Mouse (Mus musculus): Measurements from ENCODE around the gene Ahnak2. TPM values are rescaled to one million over a fixed set of nuclear protein-coding genes. Genes with fewer than 3 reads are reported as not detected.
A peak's percentile ranks its signal among the peaks of the same experiment; 100 is the strongest.

Gene Ahnak2
- total and polyA plus RNA-seq, 3 experiments, result 2.6 to 11.4 TPM; not detected in 1

GRCm38 (mm10) chr12:112793601-112794355 is 8.7 kb downstream of the Ahnak2 start (continued):
- TF ChIP-seq TCF12 (IDR thresholded peaks at IDR 0.05; ENCODE audit: low read depth, low read length) (peak; percentile 92), SIN3A (IDR thresholded peaks at IDR 0.05; ENCODE audit: low read length) (peak; percentile 95), ZC3H11A (IDR thresholded peaks at IDR 0.05; ENCODE audit: low read depth, low read length) (peak; percentile 39; the same call in 1 of the 2 replicates), EP300 (IDR thresholded peaks at IDR 0.05; ENCODE audit: low read depth in 1 of 2, low read length in 2 of 2) (peak; percentile 87 to 92), ZMIZ1 (IDR thresholded peaks at IDR 0.05; ENCODE audit: low read depth, low read length) (peak; percentile 64; the same call in 1 of the 2 replicates), HCFC1 (IDR thresholded peaks at IDR 0.05; ENCODE audit: low read depth, low read length) (peak; percentile 67), BHLHE40 (IDR thresholded peaks at IDR 0.05; ENCODE audit: borderline replicate concordance, low read depth, low read length) (peak; percentile 70), NELFE (IDR thresholded peaks at IDR 0.05; ENCODE audit: low read depth, low read length) (no peak; the same call in 1 of the 2 replicates), USF1 (IDR thresholded peaks at IDR 0.05; ENCODE audit: low read depth, low read length) (peak; percentile 47; the same call in 1 of the 2 replicates), POLR2A (IDR thresholded peaks at IDR 0.05; ENCODE audit: control insufficient read depth in 1 of 2, insufficient read depth in 1 of 2, low read depth in 1 of 2, low read length in 2 of 2, poor library complexity in 1 of 2) (no peak; a peak in 1 of 4 replicates), MAX (IDR thresholded peaks at IDR 0.05; ENCODE audit: low read length) (peak; percentile 90), CHD2 (IDR thresholded peaks at IDR 0.05; ENCODE audit: low read length) (no peak), E2F4 (IDR thresholded peaks at IDR 0.05; ENCODE audit: borderline replicate concordance, low read depth, low read length) (peak; percentile 77; the same call in 1 of the 2 replicates), MAZ (IDR thresholded peaks at IDR 0.05; ENCODE audit: low read depth, low read length) (peak; percentile 95), CTCF (IDR thresholded peaks at IDR 0.05 in 2 of 3, conservative IDR thresholded peaks at IDR 0.05 in 1 of 3; ENCODE audit: control insufficient read depth in 1 of 3, insufficient read depth in 1 of 3, low read depth in 2 of 3, low read length in 3 of 3, poor library complexity in 1 of 3, severe bottlenecking in 1 of 3) (no peak), SMC3 (IDR thresholded peaks at IDR 0.05; ENCODE audit: low read depth, low read length) (peak; percentile 25; the same call in 1 of the 2 replicates), USF2 (IDR thresholded peaks at IDR 0.05; ENCODE audit: borderline replicate concordance in 1 of 2, insufficient read depth in 1 of 2, low read depth in 1 of 2, low read length in 2 of 2) (no peak), ELF1 (IDR thresholded peaks at IDR 0.05; ENCODE audit: low read depth, low read length) (peak; percentile 74)

- H3K27me3 ChIP-seq (ENCODE audit: control insufficient read depth in 1 of 2, insufficient read depth in 2 of 2, low read length in 2 of 2), result no peaks in the 10 kb centered on the region
- no peaks in the 10 kb centered on the region; the same call in 1 of the 2 replicates for H3K79me2 ChIP-seq (ENCODE audit: control insufficient read depth, insufficient read depth, low read length, poor library complexity)
- no peak overlapping the region for H3K27ac ChIP-seq (ENCODE audit: control insufficient read depth, low read depth, low read length)
- no peak overlapping the region for H3K4me3 ChIP-seq (ENCODE audit: control insufficient read depth in 1 of 2, insufficient read depth in 1 of 2, low read depth in 2 of 2, low read length in 2 of 2)
- H3K4me1 ChIP-seq (ENCODE audit: control insufficient read depth in 1 of 2, insufficient read depth in 2 of 2, low read length in 2 of 2), result peaks cover 16 to 27% of the 10 kb centered on the region in 2 experiments
- TF ChIP-seq KAT2A (conservative IDR thresholded peaks at IDR 0.05; ENCODE audit: low read depth, low read length), result no peak
- no peak for TF ChIP-seq CHD2 (IDR thresholded peaks at IDR 0.05; ENCODE audit: low read length)
- no peak for TF ChIP-seq HCFC1 (IDR thresholded peaks at IDR 0.05; ENCODE audit: low read depth, low read length)
- TF ChIP-seq ZNF384 (IDR thresholded peaks at IDR 0.05; ENCODE audit: low read depth, low read length), result no peak
- TF ChIP-seq UBTF (IDR thresholded peaks at IDR 0.05; ENCODE audit: borderline replicate concordance, insufficient read depth, low read depth, low read length), result no peak
- TF ChIP-seq NELFE (IDR thresholded peaks at IDR 0.05; ENCODE audit: low read depth, low read length), result no peak
- no peak for TF ChIP-seq GATA1 (IDR thresholded peaks at IDR 0.05; ENCODE audit: low read depth, low read length)
- TF ChIP-seq ELF1 (IDR thresholded peaks at IDR 0.05; ENCODE audit: low read depth, low read length), result no peak
- no peak for TF ChIP-seq TAL1 (IDR thresholded peaks at IDR 0.05; ENCODE audit: low read length)
- no peak for TF ChIP-seq EP300 (IDR thresholded peaks at IDR 0.05; ENCODE audit: low read depth in 1 of 2, low read length in 2 of 2)
- no peak for TF ChIP-seq MYB (IDR thresholded peaks at IDR 0.05; ENCODE audit: low read depth, low read length)
- no peak overlapping the region for H3K9ac ChIP-seq (ENCODE audit: control insufficient read depth, low read depth, low read length, poor library complexity, severe bottlenecking)
- H3K9me3 ChIP-seq (replicated peaks; ENCODE audit: insufficient read depth, low read length), result no peaks in the 10 kb centered on the region
- DNase-seq (ENCODE audit: low read depth, low spot score), result no peak
- H3K36me3 ChIP-seq (ENCODE audit: control insufficient read depth in 1 of 2, insufficient read depth in 2 of 2, low read length in 2 of 2), result peaks cover 0 to 21% of the 10 kb centered on the region in 2 experiments; a peak in 2 of 4 replicates
These were observed 11.4 kb downstream of the Ahnak2 start for GRCm38 (mm10) chr12:112791026-112791425.

All from MEL (cell line).